Mouse (Mus musculus) heart, embryonic 11.5 days (tissue): ENCODE data around the gene Acsm3. TPM values are rescaled to one million over a fixed set of nuclear protein-coding genes. Genes with fewer than 3 reads are reported as not detected.
A peak's percentile ranks its signal among the peaks of the same experiment; 100 is the strongest.

Experiments used
- ATAC-seq: fragments of 200-750 bp; cut with Nextera tagmentation; replicated peaks from 2 replicates; pipeline ENCODE4 v1.8.0; 2017; ENCODE audit warnings: moderate library complexity; ENCODE audit not compliant: insufficient number of reproducible peaks, low FRiP score, low TSS enrichment
- H3K27ac ChIP-seq: fragments of 300-500 bp; sonication (generic); 2 replicates; pipeline ENCODE4 v1.5.1; 2014; ENCODE audit warnings: mild to moderate bottlenecking, low read depth, low read length
- H3K27me3 ChIP-seq: fragments of 300-500 bp; sonication (generic); 2 replicates; pipeline ENCODE4 v1.6.1; 2014; ENCODE audit warnings: mild to moderate bottlenecking, low read length, mixed read lengths; ENCODE audit not compliant: control insufficient read depth, insufficient read depth
- H3K36me3 ChIP-seq: fragments of 300-500 bp; sonication (generic); 2 replicates; pipeline ENCODE4 v1.6.1; 2014; ENCODE audit warnings: mild to moderate bottlenecking, low read length, moderate library complexity, mixed read lengths; ENCODE audit not compliant: control insufficient read depth, insufficient read depth
- H3K4me1 ChIP-seq: fragments of 300-500 bp; sonication (generic); 2 replicates; pipeline ENCODE4 v1.6.1; 2014; ENCODE audit warnings: low read length; ENCODE audit not compliant: control insufficient read depth, insufficient read depth
- H3K4me2 ChIP-seq: fragments of 300-500 bp; sonication (generic); 2 replicates; pipeline ENCODE4 v1.6.1; 2014; ENCODE audit warnings: mild to moderate bottlenecking, moderate library complexity
- H3K4me3 ChIP-seq: fragments of 300-500 bp; sonication (generic); 2 replicates; pipeline ENCODE4 v1.5.1; 2014; ENCODE audit warnings: low read depth, low read length
- H3K9ac ChIP-seq: fragments of 300-500 bp; sonication (generic); 2 replicates; pipeline ENCODE4 v1.6.1; 2014; ENCODE audit warnings: mild to moderate bottlenecking, low read depth, low read length, moderate library complexity
- H3K9me3 ChIP-seq: fragments of 300-500 bp; sonication (generic); replicated peaks from 2 replicates; pipeline ENCODE4 v1.6.1; 2016; ENCODE audit warnings: low read length; ENCODE audit not compliant: control insufficient read depth
- WGBS: fragments of 180-500 bp; shearing (Covaris S2); extraction: QIAGEN DNeasy Blood & Tissue Kit; methylation state at CpG from one replicate; pipeline ENCODE4 v1.1.7; 2014; ENCODE audit not compliant: insufficient replicate concordance; 5-methylcytosine and 5-hydroxymethylcytosine counted together
- polyA plus RNA-seq: library from polyadenylated mRNA; unstranded; fragments of >200 nt; fragmentation: Nextera tagmentation; extraction: Ambion mirVana; gene quantifications from 2 replicates; pipeline ENCODE4 v1.2.1, GENCODE M21; 2014

Gene Acsm3
- polyA plus RNA-seq, 1 experiment from 2014 or later = 0.11 TPM

DNA sequence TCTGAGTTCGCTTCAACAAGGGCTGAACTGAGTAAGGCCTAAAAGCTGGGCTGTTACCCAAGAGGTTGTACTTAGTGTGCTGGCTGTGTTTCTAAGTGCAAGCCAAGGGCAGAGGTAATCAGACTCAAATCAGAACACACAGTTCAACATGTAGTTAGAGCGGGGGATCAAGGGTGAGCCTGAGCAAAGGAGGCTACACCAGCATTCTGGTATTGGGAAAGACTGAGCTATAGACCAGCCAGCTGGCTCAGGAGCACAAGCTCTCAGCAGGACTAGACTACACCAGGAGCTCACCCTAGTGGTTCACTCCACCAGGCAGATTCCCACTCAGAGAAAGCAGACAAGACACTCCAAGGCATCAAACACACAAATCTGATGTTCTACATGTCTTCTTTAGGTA is 22.7 kb downstream of the Acsm3 start:
- Histone ChIP-seq H3K4me1 (no peaks in the 10 kb centered on the region), H3K36me3 (peaks cover 10% of the 10 kb centered on the region; the same call in 1 of the 2 replicates), H3K27me3 (no peaks in the 10 kb centered on the region), H3K9me3 (no peaks in the 10 kb centered on the region), H3K9ac (no peak overlapping the region), H3K27ac (no peak overlapping the region), H3K4me3 (no peak overlapping the region), H3K4me2 (no peak overlapping the region)
- ATAC-seq = no peak
- WGBS = 93% methylated on average over 2 of the region's 2 CpGs

- Histone ChIP-seq H3K4me2 (no peak overlapping the region), H3K36me3 (peaks cover 16% of the 10 kb centered on the region), H3K27me3 (no peaks in the 10 kb centered on the region), H3K4me1 (no peaks in the 10 kb centered on the region), H3K27ac (no peak overlapping the region), H3K9me3 (no peaks in the 10 kb centered on the region), H3K9ac (no peak overlapping the region), H3K4me3 (no peak overlapping the region)
- ATAC-seq = no peak
- WGBS = 79% methylated on average over 5 of the region's 5 CpGs
Observed at GRCm38 (mm10) chr7:119784908-119785307, 24.2 kb downstream of the Acsm3 start.

DNA sequence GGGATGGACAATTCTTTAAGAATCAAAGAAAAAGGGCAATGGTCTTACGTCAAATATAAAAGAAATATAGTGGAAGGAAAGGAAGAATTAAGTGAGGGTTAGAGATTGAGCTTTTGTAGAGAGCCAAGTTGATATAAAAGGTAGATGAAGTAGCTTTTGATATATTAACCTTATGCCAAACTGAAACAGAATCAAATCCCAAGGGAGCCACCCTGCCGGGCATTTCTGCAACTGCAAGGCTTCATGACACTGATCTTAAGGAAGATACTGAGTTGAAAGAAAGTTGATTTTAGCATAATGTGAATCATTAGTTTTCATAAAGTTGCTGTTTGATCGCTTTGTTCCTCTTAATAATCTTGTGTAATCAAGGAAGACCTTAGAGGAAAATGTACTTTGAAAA is 28.3 kb downstream of the Acsm3 start:
- Histone ChIP-seq H3K36me3 (peaks cover 18% of the 10 kb centered on the region), H3K9me3 (no peaks in the 10 kb centered on the region)

GRCm38 (mm10) chr7:119793586-119794250 is 33.0 kb downstream of the Acsm3 start, which contains the start of the genes Rexo5 and Eri2:
Gene Rexo5, plus strand, starts transcription at chr7:119794006.
Gene Eri2, minus strand, starts transcription at chr7:119794058.
- WGBS = under 1% methylated on average over 53 of the region's 53 CpGs
- Histone ChIP-seq H3K27ac (peak within 1 kb of the TSS; percentile 85), H3K4me2 (peak within 1 kb of the TSS; percentile 69), H3K4me3 (peak within 1 kb of the TSS; percentile 86), H3K4me1 (no peaks in the 10 kb centered on the region), H3K36me3 (peaks cover 8% of the 10 kb centered on the region), H3K9me3 (no peaks in the 10 kb centered on the region), H3K27me3 (no peaks in the 10 kb centered on the region), H3K9ac (peak within 1 kb of the TSS; percentile 89)
- peak; percentile 98 for ATAC-seq

More for the DNA sequence above, 28.3 kb downstream of the Acsm3 start:
- no peak overlapping the region for H3K27ac ChIP-seq
- no peak for ATAC-seq
- H3K27me3 ChIP-seq = no peaks in the 10 kb centered on the region
- H3K4me3 ChIP-seq = no peak overlapping the region
- no peak overlapping the region for H3K9ac ChIP-seq
- H3K4me2 ChIP-seq = no peak overlapping the region
- WGBS = 86% methylated on average over 3 of the region's 3 CpGs
- H3K4me1 ChIP-seq = no peaks in the 10 kb centered on the region

- Histone ChIP-seq H3K4me3 (peak overlapping the region; percentile 86), H3K9me3 (no peaks in the 10 kb centered on the region), H3K27me3 (no peaks in the 10 kb centered on the region), H3K9ac (peak overlapping the region; percentile 89), H3K27ac (peak overlapping the region; percentile 85), H3K4me2 (peak overlapping the region; percentile 69), H3K4me1 (no peaks in the 10 kb centered on the region), H3K36me3 (peaks cover 8% of the 10 kb centered on the region)
- peak; percentile 71 for ATAC-seq
- WGBS = 0% methylated on average over 21 of the region's 21 CpGs
Observed at GRCm38 (mm10) chr7:119794251-119794638, 33.5 kb downstream of the Acsm3 start.

DNA sequence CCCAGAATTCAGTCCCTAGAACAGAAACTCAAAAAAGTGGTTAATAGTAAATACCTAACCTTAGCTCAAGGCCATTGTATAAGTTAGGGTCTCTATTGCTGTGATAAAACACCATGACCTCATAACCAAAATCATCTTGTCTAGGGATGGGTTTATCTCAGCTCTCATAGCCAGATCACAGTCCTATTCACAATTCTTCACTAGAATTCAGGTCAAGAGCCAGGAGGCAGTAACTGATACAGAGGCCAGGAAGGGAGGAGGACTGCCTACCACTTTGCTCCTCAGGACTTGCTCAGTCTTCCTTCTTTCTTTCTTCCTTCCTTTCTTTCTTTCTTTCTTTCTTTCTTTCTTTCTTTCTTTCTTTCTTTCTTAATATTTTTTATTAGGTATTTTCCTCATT is 34.6 kb downstream of the Acsm3 start:
- no peaks in the 10 kb centered on the region for H3K4me1 ChIP-seq
- H3K4me2 ChIP-seq = peak overlapping the region; percentile 47
- peak overlapping the region; percentile 21 for H3K4me3 ChIP-seq
- peak overlapping the region; percentile 16; the same call in 1 of the 2 replicates for H3K9ac ChIP-seq
- no peak for ATAC-seq
- H3K27ac ChIP-seq = no peak overlapping the region
- no peaks in the 10 kb centered on the region for H3K36me3 ChIP-seq
- no peaks in the 10 kb centered on the region for H3K9me3 ChIP-seq
- no peaks in the 10 kb centered on the region for H3K27me3 ChIP-seq

DNA sequence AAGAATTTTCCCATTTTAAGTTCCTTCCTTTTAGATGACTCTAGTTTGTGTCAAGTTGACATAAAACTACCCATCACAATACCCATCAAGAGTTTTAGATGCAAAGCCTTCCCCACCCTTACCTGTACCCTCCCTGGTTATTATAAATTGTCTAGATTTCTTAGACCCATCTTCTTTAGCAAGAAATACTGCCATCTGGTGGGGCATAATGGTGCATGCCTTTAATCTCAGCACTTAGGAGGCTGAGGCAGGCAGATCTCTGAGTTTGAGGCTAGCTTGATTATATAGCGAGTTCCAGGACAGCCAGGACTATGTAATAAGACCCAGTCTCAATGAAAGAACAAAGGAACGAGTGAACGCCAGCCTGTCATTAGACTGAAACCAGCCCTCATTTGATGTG is 39.8 kb downstream of the Acsm3 start:
- Histone ChIP-seq H3K27ac (no peak overlapping the region), H3K9ac (no peak overlapping the region)
- ATAC-seq = no peak

GRCm38 (mm10) chr7:119800991-119801390 is 40.3 kb downstream of the Acsm3 start:
- Histone ChIP-seq H3K9me3 (no peaks in the 10 kb centered on the region), H3K27ac (no peak overlapping the region), H3K4me3 (no peak overlapping the region), H3K4me1 (no peaks in the 10 kb centered on the region), H3K27me3 (no peaks in the 10 kb centered on the region), H3K9ac (no peak overlapping the region), H3K4me2 (no peak overlapping the region), H3K36me3 (0 out of 2 replicates have a peak, but pooled peaks cover 3% of the 10 kb centered on the region)
- no peak for ATAC-seq
- WGBS = 85% methylated on average over 3 of the region's 3 CpGs

More for the DNA sequence above, 39.8 kb downstream of the Acsm3 start:
- no peaks in the 10 kb centered on the region for H3K27me3 ChIP-seq
- H3K4me3 ChIP-seq = no peak overlapping the region
- H3K36me3 ChIP-seq = 0 out of 2 replicates have a peak, but pooled peaks cover under 1% of the 10 kb centered on the region
- H3K4me1 ChIP-seq = no peaks in the 10 kb centered on the region
- no peak overlapping the region for H3K4me2 ChIP-seq
- WGBS = 91% methylated on average over 3 of the region's 3 CpGs
- no peaks in the 10 kb centered on the region for H3K9me3 ChIP-seq

DNA sequence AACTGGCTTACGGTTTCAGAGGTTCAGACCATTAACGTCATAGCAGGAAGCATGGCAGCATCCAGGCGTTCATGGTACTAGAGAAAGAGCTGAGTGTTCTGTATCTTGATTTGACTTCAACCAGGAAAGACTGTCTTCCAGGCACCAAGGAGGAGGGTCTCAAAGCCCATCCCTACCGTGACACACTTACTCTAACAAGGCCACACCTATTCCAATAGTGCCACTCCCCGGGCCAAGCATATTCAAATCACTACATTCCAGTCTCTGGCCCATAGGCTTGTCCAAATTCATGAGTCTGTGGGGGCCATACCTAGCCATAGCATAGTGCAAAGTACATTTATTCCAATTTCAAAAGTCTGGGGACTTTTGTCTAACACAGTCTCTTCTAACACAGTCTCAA is 46.7 kb downstream of the Acsm3 start:
- no peak overlapping the region for H3K27ac ChIP-seq
- H3K4me2 ChIP-seq = no peak overlapping the region
- H3K4me3 ChIP-seq = no peak overlapping the region
- H3K27me3 ChIP-seq = no peaks in the 10 kb centered on the region
- 89% methylated on average over 5 of the region's 5 CpGs for WGBS
- peaks cover 3% of the 10 kb centered on the region; the same call in 1 of the 2 replicates for H3K36me3 ChIP-seq
- no peak overlapping the region for H3K9ac ChIP-seq
- H3K9me3 ChIP-seq = no peaks in the 10 kb centered on the region
- ATAC-seq = no peak
- no peaks in the 10 kb centered on the region for H3K4me1 ChIP-seq
